Mouse (Mus musculus) CH12.LX (cell line): ENCODE measurements around the gene Inpp5f. TPM values are rescaled to one million over a fixed set of nuclear protein-coding genes. Genes with fewer than 3 reads are reported as not detected.

Experiments used
- MAFK ChIP-seq: IDR thresholded peaks from 2 replicates; pipeline ENCODE4 v1.6.1; 2011; ENCODE audit warnings: low read length, improper control_type of control experiment; ENCODE audit not compliant: insufficient replicate concordance
- MAZ ChIP-seq: IDR thresholded peaks from 2 replicates; pipeline ENCODE4 v1.6.1; 2012; ENCODE audit warnings: low read depth, mild to moderate bottlenecking, inconsistent platforms, low read length, improper control_type of control experiment, moderate library complexity
- NELFE ChIP-seq: IDR thresholded peaks from 2 replicates; pipeline ENCODE4 v1.6.1; 2011; ENCODE audit warnings: low read depth, low read length, improper control_type of control experiment
- SIN3A ChIP-seq: IDR thresholded peaks from 2 replicates; pipeline ENCODE4 v1.6.1; 2012; ENCODE audit warnings: low read length, improper control_type of control experiment, inconsistent platforms
- USF2 ChIP-seq: conservative IDR thresholded peaks from 2 replicates; pipeline ENCODE4 v1.6.1; 2011; ENCODE audit warnings: low read depth, low read length, improper control_type of control experiment
- polyA plus RNA-seq: library from polyadenylated mRNA; unstranded; fragments of >175 nt; gene quantifications from 2 replicates; pipeline ENCODE4 v1.2.1, GENCODE M21; 2012; ENCODE audit warnings: low read depth; ENCODE audit not compliant: insufficient read length
- total RNA-seq, 2 experiments: library from RNA; depleted of rRNA; stranded (reverse); fragments of 300-350 nt in 1 of 2; fragments of >200 nt in 1 of 2; gene quantifications; 2 replicates each; pipeline ENCODE4 v1.2.3; 2012 to 2014

Inpp5f gene
- total and polyA plus RNA-seq, 3 experiments: 4.0 to 6.2 (median 5.5) TPM

GRCm38 (mm10) chr7:128744684-128745485 lies 133.8 kb downstream of the Inpp5f start, which contains the start of gene Sec23ip (continued):
- no peak for TF ChIP-seq MAFK
- no peak for TF ChIP-seq MAZ
- peak; percentile 99 for TF ChIP-seq USF2
- peak; percentile 97 for TF ChIP-seq NELFE
- peak; percentile 88 for TF ChIP-seq SIN3A

Other genes with a start within 250 kb of the Inpp5f start
- gene Rgs10, start 192.6 kb upstream of the Inpp5f start, total RNA-seq (2012; rRNA removed): 7.4 and 11.7 TPM in 2 replicates
- gene Rgs10, start 192.6 kb upstream of the Inpp5f start, total RNA-seq (2014; rRNA removed): 4.3 and 6.5 TPM in 2 replicates
- 5.4 and 8.3 TPM in 2 replicates for gene Rgs10, start 192.6 kb upstream of the Inpp5f start, polyA plus RNA-seq
- 42.6 and 43.2 TPM in 2 replicates for gene Tial1, start 149.6 kb upstream of the Inpp5f start, total RNA-seq (2012; rRNA removed)
- 52.9 and 53.4 TPM in 2 replicates for gene Tial1, start 149.6 kb upstream of the Inpp5f start, total RNA-seq (2014; rRNA removed)
- 83.8 and 101 TPM in 2 replicates for gene Tial1, start 149.6 kb upstream of the Inpp5f start, polyA plus RNA-seq
- gene Bag3, start 87.7 kb upstream of the Inpp5f start, total RNA-seq (2012; rRNA removed): 0.13 and 0.17 TPM in 2 replicates
- gene Bag3, start 87.7 kb upstream of the Inpp5f start, total RNA-seq (2014; rRNA removed): not detected in 2 replicates
- 0.15 and 0.24 TPM in 2 replicates for gene Bag3, start 87.7 kb upstream of the Inpp5f start, polyA plus RNA-seq
- 45.2 and 53.3 TPM in 2 replicates for gene Mcmbp, start 129.2 kb downstream of the Inpp5f start, total RNA-seq (2012; rRNA removed)
- gene Mcmbp, start 129.2 kb downstream of the Inpp5f start, total RNA-seq (2014; rRNA removed): 59.7 and 69.4 TPM in 2 replicates
- gene Mcmbp, start 129.2 kb downstream of the Inpp5f start, polyA plus RNA-seq: 75.7 and 85.9 TPM in 2 replicates
- 16.0 and 22.7 TPM in 2 replicates for gene Sec23ip, start 133.6 kb downstream of the Inpp5f start, total RNA-seq (2012; rRNA removed)
- 18.9 and 19.3 TPM in 2 replicates for gene Sec23ip, start 133.6 kb downstream of the Inpp5f start, total RNA-seq (2014; rRNA removed)
- gene Sec23ip, start 133.6 kb downstream of the Inpp5f start, polyA plus RNA-seq: 33.6 and 40.1 TPM in 2 replicates